Mouse (Mus musculus) CH12.LX (cell line): ENCODE data around the gene Traf1. TPM values are rescaled to one million over a fixed set of nuclear protein-coding genes. Genes with fewer than 3 reads are reported as not detected.
A peak's percentile ranks its signal among the peaks of the same experiment; 100 is the strongest.

Experiments used
- DNase-seq: peaks from one replicate; pipeline ENCODE4 v3.0.0-alpha.2; 2013; ENCODE audit errors: extremely low read depth
- H3K27ac ChIP-seq: 2 replicates; pipeline ENCODE4 v1.5.1; 2012; ENCODE audit warnings: low read depth, mild to moderate bottlenecking, control low read depth, moderate library complexity; ENCODE audit not compliant: insufficient read depth
- H3K27me3 ChIP-seq: replicated peaks from 2 replicates; pipeline ENCODE3; 2012; ENCODE audit warnings: inconsistent platforms
- H3K36me3 ChIP-seq, 2 experiments: replicated peaks in 1 of 2; 2 replicates each; pipeline versions ENCODE3 to v1.6.1; 2012; ENCODE audit warnings: inconsistent platforms in 1 of 2, low read length in 1 of 2, mild to moderate bottlenecking in 1 of 2, mixed read lengths in 1 of 2, moderate library complexity in 1 of 2; ENCODE audit not compliant: control insufficient read depth in 1 of 2, insufficient read depth in 1 of 2
- H3K4me1 ChIP-seq, 2 experiments: 2 replicates each; pipeline ENCODE4 v1.6.1; 2012; ENCODE audit warnings: inconsistent platforms in 1 of 2, moderate library complexity in 1 of 2; ENCODE audit not compliant: insufficient read depth in 2 of 2, control insufficient read depth in 1 of 2
- H3K4me2 ChIP-seq: 2 replicates; pipeline ENCODE4 v1.6.1; 2012; ENCODE audit warnings: low read depth, mild to moderate bottlenecking, control low read depth; ENCODE audit not compliant: poor library complexity, insufficient read depth, severe bottlenecking
- H3K4me3 ChIP-seq, 3 experiments: fragments of 150-350 bp in 1 of 3; sonication (generic) in 1 of 3; replicated peaks in 1 of 3; 2 replicates each; pipeline versions ENCODE3 to v1.5.1; 2011 to 2012; ENCODE audit warnings: low read depth in 2 of 3, low read length in 2 of 3, mild to moderate bottlenecking in 2 of 3, moderate library complexity in 2 of 3, control low read depth in 1 of 3, improper control_type of control experiment in 1 of 3, inconsistent platforms in 1 of 3, mixed read lengths in 1 of 3; ENCODE audit not compliant: poor library complexity in 1 of 3
- H3K79me2 ChIP-seq: replicated peaks from 2 replicates; pipeline ENCODE4 v1.6.1; 2012; ENCODE audit warnings: mild to moderate bottlenecking, moderate library complexity; ENCODE audit not compliant: control insufficient read depth, poor library complexity, insufficient read depth, severe bottlenecking; ENCODE audit errors: extremely low read depth
- H3K9ac ChIP-seq: 2 replicates; pipeline ENCODE4 v1.6.1; 2012; ENCODE audit warnings: low read depth, mild to moderate bottlenecking, control low read depth, moderate library complexity; ENCODE audit not compliant: insufficient read depth
- H3K9me3 ChIP-seq: replicated peaks from 2 replicates; pipeline ENCODE3; 2012; ENCODE audit warnings: low read length, inconsistent platforms, mixed read lengths
- BHLHE40 ChIP-seq: IDR thresholded peaks from 2 replicates; pipeline ENCODE4 v1.6.1; 2011; ENCODE audit warnings: mild to moderate bottlenecking, low read depth, low read length, improper control_type of control experiment
- CHD2 ChIP-seq: IDR thresholded peaks from 2 replicates; pipeline ENCODE4 v1.6.1; 2011; ENCODE audit warnings: low read length, improper control_type of control experiment
- CTCF ChIP-seq, 2 experiments: IDR thresholded peaks in 1 of 2; conservative IDR thresholded peaks in 1 of 2; 2 replicates each; pipeline ENCODE4 v1.5.1; 2011 to 2012; ENCODE audit warnings: low read depth in 2 of 2, low read length in 2 of 2, improper control_type of control experiment in 1 of 2, inconsistent platforms in 1 of 2, mild to moderate bottlenecking in 1 of 2, moderate library complexity in 1 of 2
- EP300 ChIP-seq: IDR thresholded peaks from 2 replicates; pipeline ENCODE4 v1.6.1; 2011; ENCODE audit warnings: low read length, improper control_type of control experiment
- GABPA ChIP-seq: IDR thresholded peaks from 2 replicates; pipeline ENCODE4 v1.6.1; 2012; ENCODE audit warnings: low read depth, low read length, improper control_type of control experiment, inconsistent platforms; ENCODE audit not compliant: insufficient replicate concordance
- HCFC1 ChIP-seq: IDR thresholded peaks from 2 replicates; pipeline ENCODE4 v1.6.1; 2012; ENCODE audit warnings: low read depth, mild to moderate bottlenecking, inconsistent platforms, low read length, improper control_type of control experiment
- IRF4 ChIP-seq: IDR thresholded peaks from 2 replicates; pipeline ENCODE4 v1.6.1; 2014; ENCODE audit warnings: low read depth, mild to moderate bottlenecking, inconsistent platforms, low read length, improper control_type of control experiment
- KAT2A ChIP-seq: IDR thresholded peaks from 2 replicates; pipeline ENCODE4 v1.6.1; 2012; ENCODE audit warnings: low read length, improper control_type of control experiment, inconsistent platforms; ENCODE audit not compliant: insufficient replicate concordance
- MAFK ChIP-seq: IDR thresholded peaks from 2 replicates; pipeline ENCODE4 v1.6.1; 2011; ENCODE audit warnings: low read length, improper control_type of control experiment; ENCODE audit not compliant: insufficient replicate concordance
- MEF2A ChIP-seq: IDR thresholded peaks from 2 replicates; pipeline ENCODE4 v1.6.1; 2014; ENCODE audit warnings: low read depth, mild to moderate bottlenecking, inconsistent platforms, low read length, improper control_type of control experiment, borderline replicate concordance
- MYC ChIP-seq: IDR thresholded peaks from 2 replicates; pipeline ENCODE4 v1.6.1; 2011; ENCODE audit warnings: low read depth, mild to moderate bottlenecking, improper control_type of control experiment, low read length
- NRF1 ChIP-seq: IDR thresholded peaks from 2 replicates; pipeline ENCODE4 v1.6.1; 2014; ENCODE audit warnings: low read depth, mild to moderate bottlenecking, inconsistent platforms, low read length, improper control_type of control experiment, moderate library complexity
- PAX5 ChIP-seq: IDR thresholded peaks from 2 replicates; pipeline ENCODE4 v1.6.1; 2012; ENCODE audit warnings: low read length, inconsistent platforms, mixed read lengths
- POLR2A ChIP-seq: IDR thresholded peaks from 2 replicates; pipeline ENCODE4 v1.6.1; 2011; ENCODE audit warnings: low read depth, mild to moderate bottlenecking, improper control_type of control experiment, low read length
- RAD21 ChIP-seq: IDR thresholded peaks from 2 replicates; pipeline ENCODE4 v1.6.1; 2011; ENCODE audit warnings: low read depth, mild to moderate bottlenecking, low read length, improper control_type of control experiment, moderate library complexity
- SIN3A ChIP-seq: IDR thresholded peaks from 2 replicates; pipeline ENCODE4 v1.6.1; 2012; ENCODE audit warnings: low read length, improper control_type of control experiment, inconsistent platforms
- SMC3 ChIP-seq: IDR thresholded peaks from 2 replicates; pipeline ENCODE4 v1.6.1; 2011; ENCODE audit warnings: low read depth, low read length, improper control_type of control experiment
- TBP ChIP-seq: conservative IDR thresholded peaks from 2 replicates; pipeline ENCODE4 v1.6.1; 2011; ENCODE audit warnings: low read depth, low read length, improper control_type of control experiment
- UBTF ChIP-seq: IDR thresholded peaks from 2 replicates; pipeline ENCODE4 v1.6.1; 2012; ENCODE audit warnings: low read depth, mild to moderate bottlenecking, inconsistent platforms, low read length, improper control_type of control experiment, moderate library complexity
- ZKSCAN1 ChIP-seq: IDR thresholded peaks from 2 replicates; pipeline ENCODE4 v1.6.1; 2012; ENCODE audit warnings: low read depth, inconsistent platforms, low read length, improper control_type of control experiment, borderline replicate concordance
- ZMIZ1 ChIP-seq: IDR thresholded peaks from 2 replicates; pipeline ENCODE4 v1.6.1; 2012; ENCODE audit warnings: low read depth, mild to moderate bottlenecking, inconsistent platforms, low read length, improper control_type of control experiment
- dilution Hi-C: fragments of 300-500 bp; cut with MboI; formaldehyde crosslinking; loops from 2 replicates; pipeline ENCODE4 v1.14.3; 2020; ENCODE audit warnings: low sequenced_read_pairs; ENCODE audit not compliant: extremely low pct_unique_long_range_greater_than_20kb, extremely low pct_ligation_motif_present
- in situ Hi-C: fragments of 300-500 bp; cut with MboI; formaldehyde crosslinking; loops from 3 replicates; pipeline ENCODE4 v1.14.3; 2019; ENCODE audit warnings: low sequenced_read_pairs, low pct_ligation_motif_present, low pct_unique_long_range_greater_than_20kb, mixed read lengths
- polyA plus RNA-seq: library from polyadenylated mRNA; unstranded; fragments of >175 nt; gene quantifications from 2 replicates; pipeline ENCODE4 v1.2.1, GENCODE M21; 2012; ENCODE audit warnings: low read depth; ENCODE audit not compliant: insufficient read length
- total RNA-seq, 2 experiments: library from RNA; depleted of rRNA; stranded (reverse); fragments of 300-350 nt in 1 of 2; fragments of >200 nt in 1 of 2; gene quantifications; 2 replicates each; pipeline ENCODE4 v1.2.3; 2012 to 2014

The Traf1 gene
- total and polyA plus RNA-seq, 3 experiments, result 47.9 to 151 (median 66.9) TPM

GRCm38 (mm10) chr2:34899682-34900081 lies 61.9 kb downstream of the Traf1 start:
- no peak for TF ChIP-seq IRF4
- no peak overlapping the region for H3K4me3 ChIP-seq
- H3K36me3 ChIP-seq, result peaks cover 81 to 99% of the 10 kb centered on the region in 2 experiments

GRCm38 (mm10) chr2:34897820-34898219 lies 63.8 kb downstream of the Traf1 start:
- dilution Hi-C loops (no loop called here), in situ Hi-C loops (no loop called here)
- no peak overlapping the region for H3K4me3 ChIP-seq
- H3K9me3 ChIP-seq, result peaks cover 4% of the 10 kb centered on the region
- H3K4me2 ChIP-seq, result no peak overlapping the region
- H3K36me3 ChIP-seq, result peaks cover 71 to 95% of the 10 kb centered on the region in 2 experiments
- H3K79me2 ChIP-seq, result no peaks in the 10 kb centered on the region
- TF ChIP-seq MYC (no peak), PAX5 (no peak), SIN3A (0 out of 2 replicates have a peak, but pooled peaks have one; percentile 21), ZMIZ1 (no peak), POLR2A (no peak), SMC3 (peak; percentile 46), BHLHE40 (no peak), RAD21 (peak; percentile 61), MAFK (no peak), MEF2A (no peak), CTCF (conservative IDR thresholded peaks at IDR 0.05 in 1 of 2, IDR thresholded peaks at IDR 0.05 in 1 of 2; ENCODE audit: low read depth in 2 of 2, low read length in 2 of 2) (peak; percentile 75 to 95), GABPA (no peak)
- H3K27me3 ChIP-seq, result no peaks in the 10 kb centered on the region
- no peaks in the 10 kb centered on the region for H3K4me1 ChIP-seq
- no peak overlapping the region for H3K27ac ChIP-seq
- H3K9ac ChIP-seq, result no peak overlapping the region
- DNase-seq, result peak; percentile 58

More at GRCm38 (mm10) chr2:34899682-34900081, 61.9 kb downstream of the Traf1 start:
- no peaks in the 10 kb centered on the region for H3K79me2 ChIP-seq
- no peak overlapping the region for H3K9ac ChIP-seq
- peaks cover 4% of the 10 kb centered on the region for H3K9me3 ChIP-seq
- H3K4me1 ChIP-seq, result no peaks in the 10 kb centered on the region; a peak in 1 of 4 replicates
- dilution Hi-C loops, result no loop called here
- no peak overlapping the region for H3K4me2 ChIP-seq
- no peak for DNase-seq
- in situ Hi-C loops, result no loop called here
- no peak overlapping the region for H3K27ac ChIP-seq
- H3K27me3 ChIP-seq, result no peaks in the 10 kb centered on the region

GRCm38 (mm10) chr2:34896821-34897460 lies 64.6 kb downstream of the Traf1 start:
- Histone ChIP-seq H3K27me3 (no peaks in the 10 kb centered on the region), H3K4me1 (no peaks in the 10 kb centered on the region), H3K36me3 (peaks cover 63 to 88% of the 10 kb centered on the region in 2 experiments), H3K27ac (no peak overlapping the region), H3K4me3 (no peak overlapping the region), H3K4me2 (no peak overlapping the region), H3K9me3 (peaks cover 2% of the 10 kb centered on the region), H3K79me2 (no peaks in the 10 kb centered on the region), H3K9ac (no peak overlapping the region)
- TF ChIP-seq RAD21, result no peak
- no peak for TF ChIP-seq POLR2A
- no peak for TF ChIP-seq HCFC1
- no peak for TF ChIP-seq PAX5
- TF ChIP-seq KAT2A, result no peak
- TF ChIP-seq TBP, result no peak
- no peak for TF ChIP-seq ZKSCAN1
- TF ChIP-seq UBTF, result no peak
- no peak for TF ChIP-seq CHD2
- TF ChIP-seq CTCF (conservative IDR thresholded peaks at IDR 0.05 in 1 of 2, IDR thresholded peaks at IDR 0.05 in 1 of 2; ENCODE audit: low read depth in 2 of 2, low read length in 2 of 2), result no peak
- no peak for TF ChIP-seq MAFK
- TF ChIP-seq BHLHE40, result no peak
- TF ChIP-seq NRF1, result no peak
- no peak for TF ChIP-seq EP300
- dilution Hi-C loops (no loop called here), in situ Hi-C loops (no loop called here)
- DNase-seq, result no peak
